Mouse (Mus musculus): ENCODE measurements around the gene Rplp0. TPM values are rescaled to one million over a fixed set of nuclear protein-coding genes. Genes with fewer than 3 reads are reported as not detected.
A peak's percentile ranks its signal among the peaks of the same experiment; 100 is the strongest.

The Rplp0 gene
- polyA plus RNA-seq, 1 experiment from 2014 or later: 1,725 TPM

- Histone ChIP-seq H3K36me3 (peaks cover 5% of the 10 kb centered on the region; the same call in 1 of the 2 replicates), H3K27ac (peak overlapping the region; percentile 85), H3K4me2 (peak overlapping the region; percentile 70), H3K9ac (no peak overlapping the region), H3K27me3 (replicated peaks) (peaks cover 4% of the 10 kb centered on the region; the same call in 1 of the 2 replicates), H3K4me3 (no peak overlapping the region), H3K9me3 (replicated peaks) (no peaks in the 10 kb centered on the region), H3K4me1 (peaks cover 85% of the 10 kb centered on the region)
- ATAC-seq: no peak
- 46% methylated on average over 8 of the region's 8 CpGs for WGBS (ENCODE audit: insufficient replicate concordance)
These were observed 29.9 kb upstream of the Rplp0 start for GRCm38 (mm10) chr5:115529364-115529741.

- peak overlapping the region; percentile 29; the same call in 1 of the 2 replicates for H3K9ac ChIP-seq
- ATAC-seq: no peak
- H3K27me3 ChIP-seq (replicated peaks): peaks cover 4% of the 10 kb centered on the region; the same call in 1 of the 2 replicates
- H3K4me1 ChIP-seq: peaks cover 85% of the 10 kb centered on the region
- H3K4me3 ChIP-seq: no peak overlapping the region
- H3K27ac ChIP-seq: peak overlapping the region; percentile 85
- no peaks in the 10 kb centered on the region for H3K9me3 ChIP-seq (replicated peaks)
- H3K36me3 ChIP-seq: peaks cover 5% of the 10 kb centered on the region; the same call in 1 of the 2 replicates
- H3K4me2 ChIP-seq: peak overlapping the region; percentile 70
- 43% methylated on average over 7 of the region's 7 CpGs for WGBS (ENCODE audit: insufficient replicate concordance)
These were observed 29.4 kb upstream of the Rplp0 start for GRCm38 (mm10) chr5:115529742-115530446.

GRCm38 (mm10) chr5:115530447-115530809, 28.8 kb upstream of the Rplp0 start:
- ATAC-seq: no peak
- H3K4me3 ChIP-seq: no peak overlapping the region
- H3K36me3 ChIP-seq: peaks cover 5% of the 10 kb centered on the region; the same call in 1 of the 2 replicates
- peaks cover 4% of the 10 kb centered on the region; the same call in 1 of the 2 replicates for H3K27me3 ChIP-seq (replicated peaks)
- peaks cover 85% of the 10 kb centered on the region for H3K4me1 ChIP-seq
- no peaks in the 10 kb centered on the region for H3K9me3 ChIP-seq (replicated peaks)
- WGBS (ENCODE audit: insufficient replicate concordance): 16% methylated on average over 8 of the region's 8 CpGs
- 0 out of 2 replicates have a peak overlapping the region, but pooled peaks have one; percentile 29 for H3K9ac ChIP-seq
- peak overlapping the region; percentile 85 for H3K27ac ChIP-seq
- peak overlapping the region; percentile 70 for H3K4me2 ChIP-seq

GRCm38 (mm10) chr5:115531671-115532270, 27.5 kb upstream of the Rplp0 start:
- 21% methylated on average over 18 of the region's 18 CpGs for WGBS (ENCODE audit: insufficient replicate concordance)
- H3K27ac ChIP-seq: peak overlapping the region; percentile 85
- peaks cover 5% of the 10 kb centered on the region; the same call in 1 of the 2 replicates for H3K36me3 ChIP-seq
- peak; percentile 94 for ATAC-seq
- H3K9ac ChIP-seq: peak overlapping the region; percentile 55
- H3K9me3 ChIP-seq (replicated peaks): no peaks in the 10 kb centered on the region
- peak overlapping the region; percentile 34 for H3K4me3 ChIP-seq
- peaks cover 90% of the 10 kb centered on the region for H3K4me1 ChIP-seq
- H3K27me3 ChIP-seq (replicated peaks): peaks cover 4% of the 10 kb centered on the region
- H3K4me2 ChIP-seq: peak overlapping the region; percentile 70

GRCm38 (mm10) chr5:115534290-115534731, 25.0 kb upstream of the Rplp0 start:
- Histone ChIP-seq H3K36me3 (peaks cover 5% of the 10 kb centered on the region; the same call in 1 of the 2 replicates), H3K4me1 (peaks cover 92% of the 10 kb centered on the region), H3K27ac (0 out of 2 replicates have a peak overlapping the region, but pooled peaks have one; percentile 38), H3K9ac (0 out of 2 replicates have a peak overlapping the region, but pooled peaks have one; percentile 2), H3K9me3 (replicated peaks) (no peaks in the 10 kb centered on the region), H3K4me2 (peak overlapping the region; percentile 46), H3K27me3 (replicated peaks) (peaks cover 4% of the 10 kb centered on the region), H3K4me3 (no peak overlapping the region)
- ATAC-seq: no peak
- WGBS (ENCODE audit: insufficient replicate concordance): 13% methylated on average over 16 of the region's 16 CpGs

- Histone ChIP-seq H3K27ac (peak overlapping the region; percentile 38; the same call in 1 of the 2 replicates), H3K36me3 (peaks cover 5% of the 10 kb centered on the region; the same call in 1 of the 2 replicates), H3K4me3 (no peak overlapping the region), H3K4me2 (peak overlapping the region; percentile 46), H3K9ac (0 out of 2 replicates have a peak overlapping the region, but pooled peaks have one; percentile 2), H3K27me3 (replicated peaks) (peaks cover 4% of the 10 kb centered on the region), H3K9me3 (replicated peaks) (no peaks in the 10 kb centered on the region), H3K4me1 (peaks cover 88% of the 10 kb centered on the region)
- WGBS (ENCODE audit: insufficient replicate concordance): 12% methylated on average over 8 of the region's 8 CpGs
- ATAC-seq: no peak
These were observed 24.4 kb upstream of the Rplp0 start for GRCm38 (mm10) chr5:115534856-115535255.

GRCm38 (mm10) chr5:115535635-115536034, 23.6 kb upstream of the Rplp0 start:
- H3K27ac ChIP-seq: peak overlapping the region; percentile 38; the same call in 1 of the 2 replicates
- H3K36me3 ChIP-seq: peaks cover 5% of the 10 kb centered on the region; the same call in 1 of the 2 replicates
- H3K27me3 ChIP-seq (replicated peaks): peaks cover 4% of the 10 kb centered on the region
- no peak overlapping the region for H3K4me3 ChIP-seq
- no peak overlapping the region for H3K9ac ChIP-seq
- 20% methylated on average over 7 of the region's 7 CpGs for WGBS (ENCODE audit: insufficient replicate concordance)
- no peak for ATAC-seq
- peaks cover 80% of the 10 kb centered on the region for H3K4me1 ChIP-seq
- no peaks in the 10 kb centered on the region for H3K9me3 ChIP-seq (replicated peaks)
- peak overlapping the region; percentile 46 for H3K4me2 ChIP-seq

- peaks cover 4% of the 10 kb centered on the region for H3K27me3 ChIP-seq (replicated peaks)
- 60% methylated on average over 13 of the region's 13 CpGs for WGBS (ENCODE audit: insufficient replicate concordance)
- no peak overlapping the region; the same call in 1 of the 2 replicates for H3K9ac ChIP-seq
- peaks cover 2% of the 10 kb centered on the region; the same call in 1 of the 2 replicates for H3K36me3 ChIP-seq
- no peaks in the 10 kb centered on the region for H3K9me3 ChIP-seq (replicated peaks)
- no peak overlapping the region for H3K4me3 ChIP-seq
- peak overlapping the region; percentile 33 for H3K4me2 ChIP-seq
- H3K4me1 ChIP-seq: peaks cover 74% of the 10 kb centered on the region
- no peak overlapping the region for H3K27ac ChIP-seq
- peak; percentile 8; the same call in 1 of the 2 replicates for ATAC-seq
These were observed 21.1 kb upstream of the Rplp0 start for GRCm38 (mm10) chr5:115538017-115538692.

GRCm38 (mm10) chr5:115538693-115539043, 20.6 kb upstream of the Rplp0 start:
- Histone ChIP-seq H3K4me2 (peak overlapping the region; percentile 33), H3K36me3 (no peaks in the 10 kb centered on the region), H3K27ac (no peak overlapping the region), H3K4me3 (no peak overlapping the region), H3K4me1 (peaks cover 74% of the 10 kb centered on the region), H3K9me3 (replicated peaks) (no peaks in the 10 kb centered on the region), H3K27me3 (replicated peaks) (peaks cover 4% of the 10 kb centered on the region), H3K9ac (no peak overlapping the region; the same call in 1 of the 2 replicates)
- ATAC-seq: peak; percentile 65
- 1% methylated on average over 12 of the region's 12 CpGs for WGBS (ENCODE audit: insufficient replicate concordance)

- Histone ChIP-seq H3K4me1 (peaks cover 54% of the 10 kb centered on the region), H3K27me3 (replicated peaks) (no peaks in the 10 kb centered on the region), H3K36me3 (peaks cover 35% of the 10 kb centered on the region), H3K4me3 (peak overlapping the region; percentile 36), H3K4me2 (peak overlapping the region; percentile 60), H3K9me3 (replicated peaks) (no peaks in the 10 kb centered on the region), H3K9ac (peak overlapping the region; percentile 7; the same call in 1 of the 2 replicates), H3K27ac (peak overlapping the region; percentile 78)
- 20% methylated on average over 19 of the region's 19 CpGs for WGBS (ENCODE audit: insufficient replicate concordance)
- no peak for ATAC-seq
These were observed 16.5 kb upstream of the Rplp0 start for GRCm38 (mm10) chr5:115542635-115543384.
